Mouse (Mus musculus) lung, postnatal 25 days (tissue): ENCODE measurements around the gene Golga5.
A peak's percentile ranks its signal among the peaks of the same experiment; 100 is the strongest.

Experiments used
- DNase-seq: peaks from one replicate; pipeline ENCODE4 v3.0.0; 2022; ENCODE audit warnings: low spot score

Gene Golga5

GRCm38 (mm10) chr12:102468894-102469764 is at the start of gene Golga5:
Gene Golga5 (plus strand): TSS chr12:102469135.
- peak; percentile 97 for DNase-seq

DNA sequence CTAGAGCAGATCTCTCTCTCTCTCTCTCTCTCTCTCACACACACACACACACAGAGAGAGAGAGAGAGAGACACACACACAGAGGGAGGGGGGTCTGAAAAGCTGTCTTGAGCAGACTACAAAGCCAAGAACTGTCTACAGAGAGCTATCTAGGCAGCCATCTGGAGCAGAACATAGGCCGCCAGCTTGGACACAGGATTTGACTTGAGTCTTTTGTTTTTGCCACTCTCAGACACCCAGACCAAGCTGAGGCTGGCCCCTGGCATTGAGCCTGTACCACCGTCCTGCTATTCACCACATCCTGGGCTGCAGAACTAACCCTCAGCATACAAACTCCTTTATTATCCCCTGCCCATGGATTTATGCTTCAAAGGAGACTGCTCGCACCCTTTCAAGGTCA is 49.4 kb upstream of the Golga5 start:
- no peak for DNase-seq

DNA sequence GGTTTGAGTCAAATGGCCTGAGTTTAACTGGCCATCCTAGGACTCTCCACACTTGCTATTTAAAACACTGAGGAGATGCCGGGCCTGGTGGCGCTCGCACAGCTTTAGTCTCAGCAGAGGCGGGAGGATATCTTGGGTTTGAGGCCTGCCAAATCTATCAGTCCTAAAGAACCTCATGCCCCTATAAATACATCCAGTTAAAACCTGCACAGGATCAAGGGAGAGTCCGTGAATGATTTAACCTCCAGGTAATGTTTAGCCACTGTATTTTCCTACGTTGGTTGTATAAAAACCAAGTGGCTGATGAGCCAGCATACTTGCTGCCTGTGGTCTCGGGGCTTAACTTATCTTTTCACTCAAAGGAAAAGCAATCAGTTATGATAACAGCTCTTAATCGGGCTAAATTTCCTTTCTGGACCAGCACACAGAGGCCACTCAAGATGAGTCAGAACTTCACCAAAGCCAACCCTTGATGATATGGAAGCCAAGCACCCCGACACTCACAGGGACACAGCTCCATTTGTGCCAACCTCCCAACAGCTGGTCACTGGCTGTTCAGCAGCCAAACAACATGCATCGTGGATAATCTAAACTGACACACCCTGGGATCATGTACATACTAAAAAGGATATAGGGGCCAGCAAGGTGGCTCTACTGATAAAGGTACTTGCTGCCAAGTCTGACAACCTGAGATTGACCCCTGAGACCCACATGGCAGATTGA is 48.6 kb upstream of the Golga5 start:
- DNase-seq: no peak

DNA sequence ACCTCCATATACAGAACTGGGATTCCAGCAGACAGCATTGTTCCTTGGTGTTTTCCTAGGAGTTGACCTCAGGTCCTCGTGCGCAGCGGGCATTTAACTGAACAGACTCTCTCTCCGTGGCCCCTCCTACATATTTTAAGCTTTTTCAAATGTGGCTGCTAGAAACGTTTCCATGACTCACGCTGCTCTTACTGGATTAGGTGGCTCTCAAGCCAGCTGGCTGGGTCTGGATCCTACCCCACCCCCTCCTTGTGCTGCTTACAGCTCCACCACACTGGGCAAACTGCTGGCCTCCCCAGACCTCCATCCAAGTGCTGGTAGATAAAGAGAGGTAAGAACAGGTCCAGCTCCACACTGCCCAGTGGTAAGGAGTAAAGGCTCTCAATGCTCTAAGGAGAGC is 46.9 kb upstream of the Golga5 start:
- peak; percentile 91 for DNase-seq

GRCm38 (mm10) chr12:102422623-102423320 is 46.2 kb upstream of the Golga5 start:
- DNase-seq: peak; percentile 46

GRCm38 (mm10) chr12:102423625-102424024 is 45.3 kb upstream of the Golga5 start:
- DNase-seq: no peak

DNA sequence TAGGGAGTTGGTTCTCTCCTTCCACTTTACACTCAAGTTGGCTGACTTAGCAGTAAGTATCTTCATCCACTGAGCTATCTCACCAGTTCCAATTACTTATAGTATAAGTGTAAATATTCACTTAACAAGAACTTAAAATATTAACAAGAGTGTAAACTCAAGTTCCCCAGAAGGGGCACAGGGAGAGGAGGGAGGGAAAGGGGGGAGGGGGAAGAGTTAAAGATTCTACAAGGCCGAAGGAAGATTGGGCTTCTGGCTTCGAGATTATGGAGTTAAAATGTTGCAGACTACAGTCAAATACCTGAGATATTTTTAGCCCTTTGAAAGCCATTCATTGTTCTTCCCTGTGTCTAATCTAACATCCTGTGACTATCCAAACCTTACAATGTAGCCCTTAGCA is 44.5 kb upstream of the Golga5 start:
- DNase-seq: no peak

DNA sequence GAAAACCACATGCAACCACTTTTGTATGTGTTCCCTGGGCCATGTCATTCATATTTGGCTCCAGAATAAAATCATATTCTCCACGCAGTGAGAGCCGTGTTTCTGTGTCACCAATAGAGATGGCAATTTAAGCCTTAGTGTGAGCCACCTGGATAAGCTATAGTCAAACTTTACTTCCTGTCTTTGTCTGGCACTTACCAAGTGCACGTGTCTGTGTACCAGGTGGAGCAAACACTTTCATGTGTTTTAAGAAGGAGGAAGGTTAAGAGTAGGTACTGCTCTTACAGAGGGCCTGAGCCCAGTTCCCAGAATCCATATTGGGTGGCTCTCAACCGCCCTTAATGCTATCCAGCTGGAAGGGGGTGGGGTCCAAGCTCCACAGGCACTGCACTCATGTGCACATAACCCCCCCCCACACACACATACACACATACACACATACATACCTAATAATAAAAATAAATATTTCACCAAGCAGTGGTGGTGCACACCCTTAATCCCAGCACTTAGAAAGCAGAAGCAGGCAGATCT is 43.8 kb upstream of the Golga5 start:
- DNase-seq: no peak

DNA sequence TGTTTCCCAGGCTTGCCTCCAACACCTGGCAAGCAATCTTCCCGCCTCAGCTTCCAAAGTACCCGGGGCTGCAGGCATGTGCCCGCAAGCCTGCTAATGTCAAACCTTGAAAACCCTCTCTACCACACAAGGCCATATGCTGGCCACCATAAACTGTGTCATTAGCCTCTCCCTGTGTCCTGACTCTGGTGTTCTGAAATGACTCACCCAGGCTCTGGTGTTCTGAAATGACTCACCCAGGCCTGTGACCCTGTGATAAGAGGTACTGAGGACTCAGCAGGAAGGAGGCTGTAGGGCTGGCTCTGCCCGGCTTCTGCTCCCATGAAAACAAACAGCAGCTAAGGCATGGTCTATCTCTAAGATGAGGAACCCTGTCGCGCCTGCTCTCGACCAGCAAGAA is 42.6 kb upstream of the Golga5 start:
- no peak for DNase-seq

- no peak for DNase-seq
Measured at GRCm38 (mm10) chr12:102429656-102430055, 39.3 kb upstream of the Golga5 start.

GRCm38 (mm10) chr12:102430228-102430627 is 38.7 kb upstream of the Golga5 start:
- no peak for DNase-seq

DNA sequence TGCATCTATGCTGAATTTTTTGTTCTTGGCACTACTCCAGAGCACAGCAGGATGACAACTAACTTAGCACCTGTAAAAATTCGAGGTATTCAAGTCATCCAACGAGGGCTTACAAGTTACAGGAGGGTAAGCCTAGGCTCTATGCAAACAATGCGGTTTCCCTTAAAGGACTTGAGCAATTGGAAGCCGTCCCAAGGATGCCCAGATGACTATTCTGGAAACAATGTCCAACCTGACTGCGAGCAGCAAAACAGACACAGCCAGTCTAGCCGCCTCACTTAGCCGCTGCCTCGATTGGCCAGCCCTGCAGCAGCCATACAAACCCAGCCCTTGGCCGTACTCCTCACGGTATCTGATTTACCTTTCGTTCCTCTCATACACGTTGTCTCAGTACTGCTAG is 36.7 kb upstream of the Golga5 start:
- DNase-seq: peak; percentile 60

DNA sequence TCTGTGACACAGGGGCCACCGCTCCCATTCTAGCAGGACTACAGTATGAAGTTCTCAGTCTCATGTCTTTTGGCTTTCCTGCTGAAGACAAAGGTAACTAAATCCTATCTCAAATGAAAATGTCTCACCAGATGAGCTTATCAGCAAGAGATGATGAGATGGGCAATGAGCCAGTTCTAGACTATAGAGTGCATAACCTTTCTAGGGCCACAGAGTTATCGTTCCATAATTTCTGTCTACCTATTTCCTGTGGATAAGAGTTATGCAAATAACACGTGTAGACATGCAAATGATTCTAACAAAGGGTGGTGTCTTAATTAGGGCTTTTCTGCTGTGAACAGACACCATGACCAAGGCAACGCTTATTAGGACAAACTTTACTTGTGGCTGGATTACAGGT is 34.8 kb upstream of the Golga5 start:
- DNase-seq: no peak

GRCm38 (mm10) chr12:102436939-102437526 is 31.9 kb upstream of the Golga5 start:
- DNase-seq: no peak

- no peak for DNase-seq
Measured at GRCm38 (mm10) chr12:102437952-102438351, 31.0 kb upstream of the Golga5 start.

GRCm38 (mm10) chr12:102438983-102439631 is 29.8 kb upstream of the Golga5 start:
- no peak for DNase-seq

DNA sequence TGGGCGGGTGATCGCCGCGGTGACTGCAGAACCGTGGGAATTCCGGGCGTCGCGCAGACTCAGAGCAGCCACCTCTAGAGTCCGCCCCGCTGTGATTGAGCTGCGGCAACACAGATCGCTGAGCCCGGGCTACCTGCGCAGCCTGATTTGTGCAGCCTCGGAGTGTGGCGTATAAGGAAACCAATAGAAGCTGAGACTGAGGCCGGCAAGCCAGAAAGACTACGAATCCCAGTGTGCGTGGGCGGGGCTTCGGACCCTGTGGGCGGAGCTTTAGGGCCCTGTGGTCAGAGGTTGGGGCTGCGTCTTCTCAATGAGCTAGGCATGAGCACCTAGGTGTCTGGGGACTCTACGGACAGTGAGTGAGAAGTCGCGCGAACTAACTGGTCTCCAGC is 29.3 kb upstream of the Golga5 start, which contains the start of gene Lgmn:
Gene Lgmn, minus strand, starts transcription at position 182 of the 392 bp plus-strand sequence.
- peak; percentile 99 for DNase-seq

DNA sequence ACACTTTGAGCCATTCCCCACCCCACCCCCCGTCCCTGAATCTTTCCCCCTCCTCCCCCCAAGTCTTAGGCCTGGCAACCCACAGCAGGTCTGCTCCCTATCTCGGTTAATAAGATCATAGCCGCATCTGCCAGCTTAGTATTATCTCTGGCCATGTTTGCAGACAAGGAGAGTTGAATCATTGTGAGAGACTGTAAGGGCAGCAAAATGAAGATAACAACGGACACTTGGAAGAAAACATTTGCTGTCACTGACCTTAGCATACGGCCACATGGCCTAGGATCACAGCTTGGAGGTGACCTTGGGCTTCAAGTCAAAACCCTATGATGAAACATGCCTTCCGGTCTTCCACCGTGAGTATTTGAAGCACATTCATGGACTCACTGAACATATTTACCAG is 28.4 kb upstream of the Golga5 start:
- no peak for DNase-seq

DNA sequence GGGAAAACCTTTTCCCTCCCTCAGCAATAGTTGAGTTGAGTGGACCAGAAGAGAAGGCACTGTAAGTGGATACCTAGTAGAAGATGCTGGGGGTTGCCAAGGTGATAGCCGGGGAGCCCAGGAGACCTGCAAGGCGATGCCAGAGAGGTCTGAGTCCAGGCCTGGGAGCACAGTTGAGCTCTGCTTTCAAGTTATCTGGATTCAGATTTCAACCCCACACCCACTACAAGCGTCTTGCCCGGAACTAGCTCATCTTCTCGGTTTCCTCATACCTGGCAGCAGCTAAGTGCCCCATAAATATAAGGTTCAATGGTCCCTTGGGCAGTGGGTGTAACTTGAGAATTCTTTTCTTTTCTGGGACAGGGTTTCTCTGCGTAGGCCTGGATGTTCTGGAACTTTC is 27.8 kb upstream of the Golga5 start:
- DNase-seq: no peak

DNA sequence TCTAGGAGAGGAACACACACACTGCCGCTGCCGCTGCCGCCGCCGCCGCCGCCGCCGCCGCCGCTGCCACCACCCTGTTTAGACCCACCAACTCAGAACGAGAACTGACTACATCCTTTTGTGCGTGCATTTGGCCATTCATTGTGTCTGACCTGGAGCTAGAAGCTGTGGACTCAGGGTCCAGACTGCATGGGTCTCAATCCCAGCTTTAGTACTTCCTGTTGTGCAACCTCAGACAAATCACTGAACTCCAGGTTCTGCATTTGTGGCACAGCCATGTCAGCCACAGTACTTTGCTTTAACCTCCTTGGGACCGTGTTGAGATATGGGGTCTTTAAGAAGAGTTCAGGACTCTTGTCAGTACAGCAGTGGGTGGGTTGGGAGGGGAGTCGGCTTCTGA is 26.3 kb upstream of the Golga5 start:
- no peak for DNase-seq

DNA sequence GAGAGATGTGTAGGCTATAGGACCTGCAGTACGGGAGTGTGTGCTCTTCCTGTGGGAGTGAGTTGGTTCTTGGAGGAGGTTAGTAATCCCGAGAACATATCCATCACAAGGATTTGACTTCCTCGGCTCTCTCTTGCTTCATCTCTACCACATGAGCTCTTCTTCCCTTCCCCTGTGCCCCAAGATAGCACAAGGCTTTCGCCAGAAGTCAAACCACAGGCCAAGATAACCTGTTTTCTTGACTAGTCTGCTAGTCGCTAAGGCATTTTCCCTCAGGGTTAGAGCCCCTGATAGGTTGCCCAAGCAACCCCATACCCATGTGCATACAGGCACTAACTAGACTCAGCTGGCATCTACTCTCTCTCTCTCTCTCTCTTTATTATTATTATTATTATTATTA is 25.3 kb upstream of the Golga5 start:
- no peak for DNase-seq

GRCm38 (mm10) chr12:102445436-102445835 is 23.5 kb upstream of the Golga5 start:
- DNase-seq: no peak
